ENCODE assay signal across 29 mouse cellular contexts in genomic region chr13:12439586-12439985, GRCm38 (mm10).
"Had no signal": no experiment of that assay in that cellular context is flagged by ENCODE, and none has a peak within 500 bp of the region (broad histone marks: within the 10 kb centered on the region; RNA-seq: fewer than 3 reads in every experiment).

No protein-coding gene starts in this region.

- ATAC-seq: forebrain, embryonic 13.5 days; forebrain, embryonic 14.5 days; forebrain, embryonic 15.5 days; forebrain, embryonic 16.5 days; forebrain, postnatal 0 days had no signal

- DNase-seq: cerebellum, adult 2 months; cerebellum, adult 8-10 months; cerebellum, adult 9-10 months; cerebellum, adult 9-11 months; cerebellum, postnatal 10 days; cerebellum, postnatal 14 days; cerebellum, postnatal 25 days; cerebellum, postnatal 36 days; embryo, embryonic 11 days; forebrain, postnatal 0 days; gastrocnemius, adult 2 months; gastrocnemius, postnatal 10 days; gastrocnemius, postnatal 14 days; gastrocnemius, postnatal 25 days; gastrocnemius, postnatal 36 days; heart, adult 11 months; heart, adult 18-20 months; heart, adult 2 months had no signal

- H3K27ac ChIP-seq: embryonic facial prominence, embryonic 10.5 days; embryonic facial prominence, embryonic 12.5 days; embryonic facial prominence, embryonic 13.5 days; embryonic facial prominence, embryonic 15.5 days; forebrain, embryonic 10.5 days; forebrain, embryonic 12.5 days; forebrain, embryonic 13.5 days; forebrain, embryonic 15.5 days; gastrocnemius, adult 2 months; heart, adult 2 months had no signal

- H3K4me3 ChIP-seq: embryonic facial prominence, embryonic 10.5 days; embryonic facial prominence, embryonic 12.5 days; embryonic facial prominence, embryonic 13.5 days; embryonic facial prominence, embryonic 15.5 days; erythroblast, embryonic 14.5 days; forebrain, embryonic 10.5 days; forebrain, embryonic 12.5 days; forebrain, embryonic 13.5 days; forebrain, embryonic 15.5 days; gastrocnemius, adult 2 months; heart, adult 2 months had no signal
